Mouse (Mus musculus): ENCODE measurements around the gene Aptx.

Aptx gene

DNA sequence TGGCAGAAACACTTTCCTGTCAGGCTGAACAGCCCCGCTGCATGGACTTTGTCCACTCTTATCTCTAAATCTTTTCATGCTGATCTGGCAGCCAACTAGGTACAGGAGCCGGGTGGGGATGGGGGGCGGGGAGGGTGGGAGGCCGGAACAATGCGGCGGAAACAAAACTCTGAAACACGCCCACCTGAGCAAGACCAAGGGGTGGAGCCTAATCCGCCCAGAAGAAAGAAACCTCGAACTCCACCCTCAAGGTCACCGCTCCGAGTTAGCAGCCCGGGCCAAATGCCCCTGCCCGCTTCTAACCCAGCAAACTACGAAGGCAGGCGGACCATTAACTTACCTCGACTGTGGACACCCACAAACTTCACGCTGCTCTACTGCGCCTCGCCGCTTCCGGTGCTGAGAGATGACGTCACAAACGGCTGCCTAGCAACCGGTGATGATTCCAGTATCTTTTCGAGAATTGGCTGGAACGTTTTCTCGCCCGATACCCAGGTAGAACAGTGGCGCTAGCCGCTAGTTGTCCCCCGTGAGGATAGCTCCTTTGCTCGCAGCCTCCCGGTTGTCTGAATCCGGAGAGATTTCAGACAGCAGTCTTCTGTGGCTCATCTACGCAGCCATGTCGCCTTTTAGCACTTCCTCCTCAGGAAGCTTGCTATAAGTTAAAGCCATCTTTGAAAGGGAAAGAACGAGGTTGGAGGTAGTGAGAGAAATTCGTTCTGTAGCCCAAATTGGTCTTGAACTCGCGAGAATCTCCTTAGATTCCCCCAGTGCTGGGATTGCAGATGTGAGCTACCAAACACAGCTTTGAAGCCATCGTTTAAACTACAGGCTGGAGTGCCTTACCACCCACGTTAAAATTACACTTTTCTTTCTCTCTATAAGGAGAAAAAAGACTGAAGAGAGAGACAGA lies at the start of gene Aptx:
TSS of gene Aptx (minus strand) at position 398 of the 913 bp plus-strand sequence.
- DNase-seq (ENCODE audit: low spot score in 2 of 2) = peak; percentile 94 to 95

DNA sequence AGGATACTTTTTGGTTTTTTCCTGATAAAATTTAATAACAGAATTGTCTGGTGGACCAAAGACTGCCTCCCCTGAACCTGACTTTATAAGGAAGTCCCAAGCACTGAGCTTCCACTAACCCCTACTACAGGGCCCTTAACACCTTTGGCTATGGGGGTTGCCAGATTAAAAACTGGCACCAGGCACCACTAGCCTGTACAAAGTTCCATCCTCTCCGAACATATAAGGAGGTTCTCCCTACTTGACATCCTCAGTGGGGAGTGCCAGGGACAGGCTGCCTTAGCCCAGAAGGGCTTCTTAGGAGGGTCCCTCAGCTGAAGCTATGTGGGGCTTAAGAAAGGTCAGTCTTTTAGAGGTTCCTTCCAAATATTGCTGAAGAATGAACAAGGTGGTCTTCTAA lies 32.4 kb upstream of the Aptx start:
- no peak for DNase-seq (ENCODE audit: low spot score in 2 of 2)

- DNase-seq (ENCODE audit: low spot score in 2 of 2) = no peak
Observed at GRCm38 (mm10) chr4:40731262-40731661, 28.3 kb upstream of the Aptx start.

DNA sequence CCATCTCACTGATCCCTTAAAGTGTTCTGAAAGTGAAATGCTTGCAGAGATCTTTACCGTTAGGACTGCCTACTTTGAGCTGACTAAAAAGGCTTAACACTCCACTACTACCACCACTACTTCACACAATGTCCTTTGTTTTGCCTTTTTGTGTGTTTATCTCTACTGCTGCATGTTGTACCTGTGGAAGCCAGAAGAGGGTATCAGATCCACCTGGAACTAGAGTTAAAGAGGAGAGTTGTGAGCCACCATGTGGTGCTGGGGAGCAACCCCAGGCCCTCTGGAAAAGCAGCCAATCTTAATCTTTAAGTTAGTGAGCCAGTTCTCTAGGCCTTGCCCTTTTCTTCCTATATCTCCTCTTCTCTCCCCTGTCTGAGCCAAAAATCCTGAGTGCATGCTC lies 24.3 kb upstream of the Aptx start:
- no peak for DNase-seq (ENCODE audit: low spot score in 2 of 2)

GRCm38 (mm10) chr4:40725554-40725953 lies 22.6 kb upstream of the Aptx start:
- no peak for DNase-seq (ENCODE audit: low spot score in 2 of 2)

DNA sequence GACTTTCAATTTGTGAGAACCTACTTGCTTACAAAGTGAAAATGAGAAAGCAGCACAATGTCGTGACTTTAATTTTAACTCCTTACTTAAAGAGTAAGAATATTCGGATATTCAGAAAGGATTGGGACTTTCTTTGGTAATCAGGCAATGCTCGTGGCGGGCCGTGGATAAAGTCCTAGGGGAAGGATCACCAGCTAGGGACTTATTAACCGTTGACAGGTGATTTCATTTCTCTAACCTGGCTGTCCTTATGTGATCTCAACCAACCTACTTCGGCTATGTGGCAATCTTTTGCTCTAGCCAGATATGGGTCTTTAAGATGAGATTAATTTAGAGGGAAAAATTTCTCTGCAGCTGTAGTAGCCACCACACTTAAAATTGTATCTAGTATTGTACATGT lies 22.1 kb upstream of the Aptx start:
- no peak for DNase-seq (ENCODE audit: low spot score in 2 of 2)

GRCm38 (mm10) chr4:40722687-40723460 lies 19.9 kb upstream of the Aptx start:
- peak; percentile 76 to 84 for DNase-seq (ENCODE audit: low spot score in 2 of 2)

DNA sequence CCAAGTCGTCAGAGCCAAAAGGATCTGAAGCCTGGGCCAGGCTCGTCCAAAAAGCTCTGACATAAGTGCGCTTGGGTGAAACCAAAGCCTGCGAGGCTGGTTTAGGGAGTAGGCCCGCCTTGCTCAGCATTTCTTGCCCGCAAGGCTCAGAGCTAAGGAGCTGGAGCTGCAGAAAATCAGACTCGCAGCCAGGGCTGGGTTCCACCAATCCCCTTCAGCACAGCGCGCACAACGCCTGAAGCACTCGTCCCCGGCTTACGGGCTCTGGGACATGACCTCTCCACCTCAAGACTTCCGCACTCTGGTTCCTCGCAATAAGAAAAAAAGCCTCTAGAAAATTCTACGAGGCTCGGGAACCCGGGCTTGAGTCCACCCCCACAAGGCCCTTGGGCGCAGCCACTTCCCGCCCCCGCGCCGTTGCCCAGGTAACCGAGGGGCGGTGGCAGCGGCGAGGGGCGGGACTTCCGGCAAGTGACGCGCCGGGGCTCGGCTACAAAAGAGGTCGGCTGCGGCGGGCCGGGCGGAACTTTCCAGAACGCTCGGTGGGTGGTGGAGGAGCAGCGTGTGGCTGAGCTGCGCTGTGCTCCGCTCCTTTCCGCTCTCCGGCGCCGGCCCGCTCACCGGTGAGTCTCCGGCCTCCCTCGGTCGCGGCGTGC lies 19.1 kb upstream of the Aptx start, which contains the start of gene Dnaja1:
TSS of gene Dnaja1 (plus strand) at position 140 of the 656 bp plus-strand sequence.
- peak; percentile 95 to 100 for DNase-seq (ENCODE audit: low spot score in 2 of 2)

DNA sequence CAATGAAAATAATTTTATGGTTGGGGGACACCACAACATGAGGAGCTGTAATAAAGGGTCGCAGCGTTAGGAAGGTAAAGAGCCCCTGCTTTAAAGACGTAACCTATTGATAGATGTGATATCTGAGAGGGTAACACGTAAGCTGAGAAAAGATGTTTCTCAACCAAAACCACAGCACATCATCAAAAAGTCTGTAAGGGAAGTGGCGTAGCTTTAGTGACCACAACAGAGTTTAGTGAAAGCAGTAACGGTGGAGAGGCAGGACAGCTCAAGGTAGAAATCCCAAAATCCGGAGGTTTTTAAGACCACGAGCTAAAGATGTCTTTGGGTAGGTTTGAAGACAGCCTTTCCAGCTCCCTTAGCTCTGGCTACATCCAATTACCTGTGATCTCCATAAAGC lies 17.9 kb upstream of the Aptx start:
- DNase-seq (ENCODE audit: low spot score in 2 of 2) = peak; percentile 15 to 23

DNA sequence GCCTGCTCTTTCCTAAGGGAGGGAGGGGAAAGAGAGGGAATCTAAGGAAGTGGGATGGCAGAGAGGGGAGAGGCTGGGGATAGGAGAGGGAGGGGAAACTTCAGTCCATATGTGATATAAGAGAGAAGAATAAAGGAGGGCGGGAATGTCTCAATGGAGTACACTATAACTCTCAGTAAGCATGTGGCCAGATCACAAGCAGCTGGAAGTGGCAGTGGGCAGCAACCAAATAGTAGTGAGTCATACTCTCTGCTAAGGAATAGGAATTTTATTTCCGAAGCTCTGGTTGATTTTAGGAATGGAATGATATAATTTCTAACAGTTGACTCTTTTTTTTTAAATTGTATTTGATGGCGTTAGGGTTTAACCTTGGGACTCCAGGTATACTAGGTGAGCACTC lies 14.1 kb upstream of the Aptx start:
- no peak for DNase-seq (ENCODE audit: low spot score in 2 of 2)

- no peak for DNase-seq (ENCODE audit: low spot score in 2 of 2)
Observed at GRCm38 (mm10) chr4:40703710-40704275, 799 bp upstream of the Aptx start.

DNA sequence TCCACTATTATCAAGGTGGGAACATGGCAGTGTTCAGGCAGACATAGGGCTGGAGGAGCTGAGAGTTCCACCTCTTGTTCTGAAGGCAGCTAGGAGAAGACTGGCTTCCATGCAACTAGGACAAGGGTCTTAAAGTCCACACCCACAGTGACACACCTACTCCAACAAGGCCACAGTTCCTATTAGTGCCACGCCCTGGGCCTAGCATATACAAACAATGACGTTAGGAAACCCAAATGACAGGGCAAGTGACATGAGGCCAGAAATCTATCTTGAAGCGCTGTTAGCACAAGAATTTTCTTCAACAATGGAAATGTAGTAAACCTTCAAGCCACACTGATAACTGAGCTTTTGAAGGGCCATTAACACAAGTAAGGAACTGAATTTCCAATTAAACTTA lies 1.2 kb downstream of the Aptx start:
- no peak for DNase-seq (ENCODE audit: low spot score in 2 of 2)

- DNase-seq (ENCODE audit: low spot score in 2 of 2) = no peak
Observed at GRCm38 (mm10) chr4:40700216-40700615, 2.8 kb downstream of the Aptx start.

DNA sequence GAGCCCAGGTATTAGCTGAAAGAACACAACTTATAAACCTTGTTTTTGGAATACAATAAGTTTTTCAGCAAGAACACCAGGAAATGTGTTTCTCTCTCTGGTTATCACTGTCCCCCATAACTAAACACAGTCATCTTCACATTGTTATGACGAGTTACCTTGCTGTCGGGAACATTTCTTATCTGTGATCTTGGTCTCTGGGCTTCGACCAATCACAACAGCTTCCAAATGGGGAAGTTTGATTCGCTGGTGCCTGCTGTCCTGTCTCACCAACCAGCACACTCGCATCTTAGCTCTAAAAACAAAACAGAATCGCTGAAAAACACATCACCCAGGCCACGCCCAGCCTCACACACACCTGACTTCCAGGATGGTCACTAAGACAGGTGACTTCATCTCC lies 5.9 kb downstream of the Aptx start:
- no peak for DNase-seq (ENCODE audit: low spot score in 2 of 2)

GRCm38 (mm10) chr4:40691100-40691499 lies 11.9 kb downstream of the Aptx start:
- DNase-seq (ENCODE audit: low spot score in 2 of 2) = no peak

DNA sequence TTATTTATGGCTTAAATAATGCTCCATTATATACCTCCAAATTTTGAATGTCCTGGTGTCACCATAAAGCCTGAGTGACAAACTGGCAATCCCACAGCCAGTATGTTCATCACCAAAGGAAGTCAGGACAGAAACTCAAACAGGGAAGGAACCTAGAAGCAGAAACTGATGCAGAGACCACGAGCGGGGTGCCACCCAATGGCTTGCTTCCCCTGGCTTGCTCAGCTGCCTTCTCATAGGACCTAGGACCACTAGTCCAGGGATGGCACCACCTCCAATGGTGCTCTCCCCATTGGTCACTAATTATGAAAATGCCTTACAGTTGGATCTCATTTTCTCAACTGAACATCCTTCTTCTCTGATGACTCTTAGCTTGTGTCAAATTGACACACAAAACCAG lies 19.7 kb downstream of the Aptx start:
- no peak for DNase-seq (ENCODE audit: low spot score in 2 of 2)

DNA sequence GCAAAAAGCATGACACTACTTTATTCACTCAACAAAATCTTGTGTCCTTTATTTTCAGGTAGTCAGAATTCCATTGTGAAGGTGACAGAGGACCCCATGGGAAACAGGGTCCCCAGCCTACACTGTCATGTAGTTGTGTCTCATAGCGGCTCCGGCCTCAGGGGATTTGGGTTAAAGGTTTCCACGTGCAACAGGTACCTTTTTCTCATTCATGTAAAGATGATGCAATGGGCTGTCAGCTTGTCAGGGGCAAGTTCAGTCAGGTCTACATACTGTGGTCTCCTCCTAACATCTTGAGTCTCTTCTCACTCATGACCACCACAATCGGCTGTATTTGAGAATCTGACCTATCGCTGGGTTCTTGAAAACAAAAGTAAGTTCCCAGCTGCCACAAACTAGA lies 20.6 kb downstream of the Aptx start:
- DNase-seq (ENCODE audit: low spot score in 2 of 2) = no peak

GRCm38 (mm10) chr4:40681908-40682307 lies 21.1 kb downstream of the Aptx start:
- DNase-seq (ENCODE audit: low spot score in 2 of 2) = peak in 1 of 2 experiments; percentile 37

DNA sequence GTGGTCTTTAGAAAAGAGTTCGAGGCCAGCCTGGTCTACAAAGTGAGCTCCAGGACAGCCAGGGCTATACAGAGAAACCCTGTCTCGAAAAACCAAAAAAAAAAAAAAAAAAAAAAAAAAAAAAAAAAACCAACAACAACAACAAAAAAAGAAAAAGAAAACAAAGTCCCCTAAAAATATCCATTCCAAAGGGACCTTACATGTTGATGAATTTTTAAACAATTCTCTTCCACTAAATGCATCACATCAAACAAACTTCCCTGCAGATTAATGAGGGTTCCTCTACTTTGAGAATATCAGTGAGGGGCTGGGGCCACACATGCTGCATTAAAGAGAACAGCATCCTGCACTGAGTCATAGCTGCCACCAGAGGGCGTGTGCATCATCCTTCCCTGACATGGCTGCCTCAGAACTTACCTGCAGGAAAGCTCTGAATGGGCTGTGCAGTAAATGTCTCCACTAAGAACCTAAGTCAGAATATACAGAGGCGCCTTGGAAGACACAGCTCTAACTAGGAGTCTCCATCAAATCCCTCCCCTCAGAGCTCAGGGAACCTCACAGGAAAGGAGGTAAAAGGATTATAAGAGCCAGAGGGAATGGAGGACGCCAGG lies 22.6 kb downstream of the Aptx start:
- peak in 1 of 2 experiments; percentile 51 for DNase-seq (ENCODE audit: low spot score in 2 of 2)

GRCm38 (mm10) chr4:40677132-40677531 lies 25.9 kb downstream of the Aptx start:
- DNase-seq (ENCODE audit: low spot score in 2 of 2) = no peak

DNA sequence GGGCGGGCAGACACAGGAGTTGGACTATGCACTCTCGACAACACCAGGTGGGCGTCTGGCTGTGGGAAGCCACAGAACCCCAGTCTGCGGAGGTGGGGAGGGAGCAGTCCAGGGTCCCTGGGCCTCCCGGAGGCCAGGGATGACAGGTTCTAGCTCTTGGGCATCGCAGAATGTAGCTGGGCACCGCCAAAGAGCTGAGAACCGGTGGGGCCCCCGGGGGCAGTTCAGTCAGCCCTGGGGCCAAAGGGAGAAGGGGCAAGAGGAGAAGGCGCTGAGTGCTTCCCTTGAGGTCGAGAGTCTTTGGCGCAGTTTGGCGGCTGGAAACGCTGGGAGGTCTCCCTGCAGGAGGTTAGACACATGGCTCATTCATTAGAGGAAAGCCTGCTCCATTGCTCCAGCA lies 26.7 kb downstream of the Aptx start:
- DNase-seq (ENCODE audit: low spot score in 2 of 2) = no peak

Data from thymus, postnatal 10 days (tissue).